Mouse (Mus musculus): ENCODE measurements around the gene Prkg1.
"Not testable (repeated sequence)": the region's sequence is repeated elsewhere in the genome, so short reads cannot be mapped to it uniquely, and the experiment has no call there.

Gene Prkg1

GRCm38 (mm10) chr19:31442311-31442710 lies 322.5 kb downstream of the Prkg1 start:
- no peak for DNase-seq (ENCODE audit: extremely low read depth, insufficient read length, low spot score)

GRCm38 (mm10) chr19:31433446-31433845 lies 331.4 kb downstream of the Prkg1 start:
- DNase-seq (ENCODE audit: extremely low read depth, insufficient read length, low spot score) = no peak

- no peak for DNase-seq (ENCODE audit: extremely low read depth, insufficient read length, low spot score)
Measured at GRCm38 (mm10) chr19:31431411-31431810, 333.4 kb downstream of the Prkg1 start.

GRCm38 (mm10) chr19:31426142-31426541 lies 338.7 kb downstream of the Prkg1 start:
- peak; percentile 3 for DNase-seq (ENCODE audit: extremely low read depth, insufficient read length, low spot score)

- DNase-seq (ENCODE audit: extremely low read depth, insufficient read length, low spot score) = no peak
Measured at GRCm38 (mm10) chr19:31425199-31425598, 339.6 kb downstream of the Prkg1 start.

- no peak for DNase-seq (ENCODE audit: extremely low read depth, insufficient read length, low spot score)
Measured at GRCm38 (mm10) chr19:31424319-31424718, 340.5 kb downstream of the Prkg1 start.

- DNase-seq (ENCODE audit: extremely low read depth, insufficient read length, low spot score) = no peak
Measured at GRCm38 (mm10) chr19:31413571-31413970, 351.3 kb downstream of the Prkg1 start.

GRCm38 (mm10) chr19:31396096-31396495 lies 368.7 kb downstream of the Prkg1 start:
- no peak for DNase-seq (ENCODE audit: extremely low read depth, insufficient read length, low spot score)

- no peak for DNase-seq (ENCODE audit: extremely low read depth, insufficient read length, low spot score)
Measured at GRCm38 (mm10) chr19:31385353-31385752, 379.5 kb downstream of the Prkg1 start.

GRCm38 (mm10) chr19:31383881-31384280 lies 381.0 kb downstream of the Prkg1 start:
- no peak for DNase-seq (ENCODE audit: extremely low read depth, insufficient read length, low spot score)

- DNase-seq (ENCODE audit: extremely low read depth, insufficient read length, low spot score) = no peak
Measured at GRCm38 (mm10) chr19:31370106-31370505, 394.7 kb downstream of the Prkg1 start.

- DNase-seq (ENCODE audit: extremely low read depth, insufficient read length, low spot score) = no peak
Measured at GRCm38 (mm10) chr19:31369116-31369515, 395.7 kb downstream of the Prkg1 start.

- DNase-seq (ENCODE audit: extremely low read depth, insufficient read length, low spot score) = no peak
Measured at GRCm38 (mm10) chr19:31362051-31362450, 402.8 kb downstream of the Prkg1 start.

- DNase-seq (ENCODE audit: extremely low read depth, insufficient read length, low spot score) = no peak
Measured at GRCm38 (mm10) chr19:31361575-31361974, 403.3 kb downstream of the Prkg1 start.

- DNase-seq (ENCODE audit: extremely low read depth, insufficient read length, low spot score) = peak; percentile 2
Measured at GRCm38 (mm10) chr19:31361161-31361560, 403.7 kb downstream of the Prkg1 start.

GRCm38 (mm10) chr19:31354959-31355358 lies 409.9 kb downstream of the Prkg1 start:
- no peak for DNase-seq (ENCODE audit: extremely low read depth, insufficient read length, low spot score)

GRCm38 (mm10) chr19:31352784-31353183 lies 412.0 kb downstream of the Prkg1 start:
- not testable (repeated sequence) for DNase-seq (ENCODE audit: extremely low read depth, insufficient read length, low spot score)

- DNase-seq (ENCODE audit: extremely low read depth, insufficient read length, low spot score) = no peak
Measured at GRCm38 (mm10) chr19:31351796-31352195, 413.0 kb downstream of the Prkg1 start.

- peak; percentile 4 for DNase-seq (ENCODE audit: extremely low read depth, insufficient read length, low spot score)
Measured at GRCm38 (mm10) chr19:31342150-31342549, 422.7 kb downstream of the Prkg1 start.

- no peak for DNase-seq (ENCODE audit: extremely low read depth, insufficient read length, low spot score)
Measured at GRCm38 (mm10) chr19:31340898-31341297, 423.9 kb downstream of the Prkg1 start.

GRCm38 (mm10) chr19:31338355-31339101 lies 426.3 kb downstream of the Prkg1 start:
- no peak for DNase-seq (ENCODE audit: extremely low read depth, insufficient read length, low spot score)

- no peak for DNase-seq (ENCODE audit: extremely low read depth, insufficient read length, low spot score)
Measured at GRCm38 (mm10) chr19:31337863-31338217, 427.0 kb downstream of the Prkg1 start.
